Mouse (Mus musculus) gastrocnemius, adult 18-20 months (tissue): ENCODE measurements around the gene Caml. TPM values are rescaled to one million over a fixed set of nuclear protein-coding genes. Genes with fewer than 3 reads are reported as not detected.
A peak's percentile ranks its signal among the peaks of the same experiment; 100 is the strongest.
"Not testable (repeated sequence)": the region's sequence is repeated elsewhere in the genome, so short reads cannot be mapped to it uniquely, and the experiment has no call there.

ENCODE experiments used
- DNase-seq: peaks from one replicate; pipeline ENCODE4 v3.0.0; 2021; ENCODE audit warnings: low spot score
- total RNA-seq, 2 experiments: library from RNA; stranded (reverse); gene quantifications; 2 replicates each; pipeline ENCODE4 v1.2.3; 2021

Gene Caml
- total RNA-seq, 2 experiments from 2014 or later: 8.1 to 9.2 TPM

- DNase-seq: no peak
Measured at GRCm38 (mm10) chr13:55620275-55620674, 2.5 kb upstream of the Caml start.

DNA sequence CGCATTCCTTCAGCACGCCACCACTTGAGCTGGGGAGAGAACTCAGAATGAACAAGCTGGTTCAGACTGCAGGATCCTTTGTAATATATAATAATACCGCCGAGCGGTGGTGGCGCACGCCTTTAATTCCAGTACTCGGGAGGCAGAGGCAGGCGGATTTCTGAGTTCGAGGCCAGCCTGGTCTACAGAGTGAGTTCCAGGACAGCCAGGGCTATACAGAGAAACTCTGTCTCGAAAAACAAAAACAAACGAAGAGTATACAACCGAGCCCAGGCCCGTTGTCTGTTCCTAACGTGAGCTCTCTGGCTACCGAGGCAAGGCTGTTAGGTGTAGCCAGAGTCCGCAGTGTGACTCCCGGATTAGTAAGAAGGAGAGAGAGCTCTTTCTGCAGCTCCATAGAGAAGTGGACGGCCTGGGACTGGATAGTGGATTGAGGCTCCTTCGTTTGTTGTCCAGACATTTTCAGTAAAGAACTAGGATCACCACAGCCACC lies 603 bp upstream of the Caml start:
- not testable (repeated sequence) for DNase-seq

- peak; percentile 87 for DNase-seq
Measured at GRCm38 (mm10) chr13:55634639-55635127, 11.9 kb downstream of the Caml start, which contains the start of gene Ddx46. Ddx46 (plus strand) TSS chr13:55635027.

GRCm38 (mm10) chr13:55635146-55635571 lies 12.4 kb downstream of the Caml start:
- no peak for DNase-seq

DNA sequence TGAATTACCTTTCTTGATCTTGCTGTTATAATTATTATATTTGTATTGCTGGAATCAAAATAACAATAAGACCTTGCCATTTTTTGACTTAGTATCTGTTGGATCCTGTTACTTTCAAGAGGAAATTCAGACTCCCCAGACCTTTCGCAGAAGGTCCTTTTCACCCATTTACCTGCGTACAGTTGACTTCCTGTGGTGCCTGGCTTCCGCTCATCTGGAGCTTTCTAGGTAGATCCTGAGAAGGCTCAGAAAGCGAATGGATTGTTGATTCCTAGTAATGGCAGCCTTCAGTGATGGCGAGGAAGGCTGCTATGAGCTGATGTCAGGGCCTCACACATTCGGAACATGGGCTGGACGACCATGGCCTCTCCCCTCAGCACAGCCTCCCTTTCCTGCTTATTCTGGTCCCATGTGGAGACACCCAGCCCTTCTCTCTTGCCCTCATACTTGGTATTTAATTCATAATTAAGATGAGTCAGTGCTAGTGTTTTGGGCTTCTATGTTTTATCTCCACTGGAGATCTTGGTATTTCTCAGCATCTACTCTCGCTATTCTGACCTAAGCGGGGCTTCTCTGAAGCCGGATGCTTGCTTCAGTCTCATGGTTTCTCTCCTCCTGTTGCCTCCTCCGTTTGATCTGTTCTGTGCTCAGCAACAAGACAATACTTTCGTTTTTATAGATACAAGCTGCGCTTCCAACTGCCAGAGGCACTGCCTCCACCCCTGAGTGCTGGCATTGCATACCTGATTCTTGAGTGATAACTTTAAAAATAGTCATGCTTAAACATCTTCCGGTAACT lies 13.6 kb downstream of the Caml start:
- no peak for DNase-seq

- peak; percentile 69 for DNase-seq
Measured at GRCm38 (mm10) chr13:55640480-55640879, 17.7 kb downstream of the Caml start.

GRCm38 (mm10) chr13:55644525-55644924 lies 21.7 kb downstream of the Caml start:
- DNase-seq: no peak

GRCm38 (mm10) chr13:55650098-55650497 lies 27.3 kb downstream of the Caml start:
- DNase-seq: no peak

- no peak for DNase-seq
Measured at GRCm38 (mm10) chr13:55650980-55651379, 28.2 kb downstream of the Caml start.

GRCm38 (mm10) chr13:55668550-55668949 lies 45.7 kb downstream of the Caml start:
- DNase-seq: no peak

GRCm38 (mm10) chr13:55672711-55673110 lies 49.9 kb downstream of the Caml start:
- DNase-seq: no peak

- DNase-seq: no peak
Measured at GRCm38 (mm10) chr13:55677364-55677763, 54.6 kb downstream of the Caml start.

Other genes with a start within 250 kb of the Caml start
- under 1 TPM in 1 of 2 experiments, not detected in 1; 0.66 TPM for gene Slc34a1, start 224.8 kb upstream of the Caml start, total RNA-seq
- gene Pfn3, start 207.8 kb upstream of the Caml start, total RNA-seq: not detected
- gene F12, start 196.2 kb upstream of the Caml start, total RNA-seq: under 1 TPM in 1 of 2 experiments, not detected in 1; 0.12 TPM
- 10 to 100 TPM in 1 of 2 experiments, 1 to 10 TPM in 1; 8.6 to 10.4 TPM for gene Grk6, start 177.9 kb upstream of the Caml start, total RNA-seq
- gene Prr7, start 158.7 kb upstream of the Caml start, total RNA-seq: under 1 TPM in 1 of 2 experiments, not detected in 1; 0.21 TPM
- 1 to 10 TPM; 4.0 to 6.2 TPM for gene Dbn1, start 134.9 kb upstream of the Caml start, total RNA-seq
- 100 to 1,000 TPM; 450 to 533 TPM for gene Pdlim7, start 109.3 kb upstream of the Caml start, total RNA-seq
- gene Dok3, start 93.7 kb upstream of the Caml start, total RNA-seq: 1 to 10 TPM in 1 of 2 experiments, under 1 TPM in 1; 0.93 to 1.0 TPM
- 10 to 100 TPM in 1 of 2 experiments, 1 to 10 TPM in 1; 9.1 to 12.0 TPM for gene Ddx41, start 86.3 kb upstream of the Caml start, total RNA-seq
- gene Fam193b, start 51.9 kb upstream of the Caml start, total RNA-seq: 10 to 100 TPM in 1 of 2 experiments, 1 to 10 TPM in 1; 9.6 to 10.1 TPM
- 10 to 100 TPM; 46.0 to 59.5 TPM for gene Tmed9, start 49.3 kb upstream of the Caml start, total RNA-seq
- 1 to 10 TPM; 4.7 to 6.8 TPM for gene B4galt7, start 23.1 kb upstream of the Caml start, total RNA-seq
- 10 to 100 TPM; 23.1 to 23.7 TPM for gene Ddx46, start 12.0 kb downstream of the Caml start, total RNA-seq
- gene B230219D22Rik, start 70.1 kb downstream of the Caml start, total RNA-seq: 10 to 100 TPM; 28.7 to 32.0 TPM
- gene Txndc15, start 91.6 kb downstream of the Caml start, total RNA-seq: 10 to 100 TPM; 31.6 to 32.9 TPM
- 10 to 100 TPM; 20.7 to 21.5 TPM for gene Pcbd2, start 104.4 kb downstream of the Caml start, total RNA-seq
- gene Catsper3, start 161.6 kb downstream of the Caml start, total RNA-seq: under 1 TPM in 1 of 2 experiments, not detected in 1; 0.34 TPM
- under 1 TPM; 0.21 TPM for gene Pitx1, start 213.2 kb downstream of the Caml start, total RNA-seq